Mouse (Mus musculus) thymus, adult 2 months (tissue): Measurements from ENCODE around the gene Sertad2.

ENCODE experiments used
- CTCF ChIP-seq: fragments of 200-500 bp; IDR thresholded peaks from 2 replicates; pipeline ENCODE4 v1.5.1; 2012; ENCODE audit warnings: mild to moderate bottlenecking, control low read depth, low read length, moderate library complexity, borderline replicate concordance; ENCODE audit not compliant: control insufficient read depth, poor library complexity, insufficient read depth; ENCODE audit errors: extremely low read depth
- POLR2A ChIP-seq: fragments of 200-500 bp; IDR thresholded peaks from 2 replicates; pipeline ENCODE4 v1.6.1; 2012; ENCODE audit warnings: mild to moderate bottlenecking, low read length, control low read depth, moderate library complexity; ENCODE audit not compliant: control insufficient read depth, poor library complexity, insufficient read depth; ENCODE audit errors: extremely low read depth

DNA sequence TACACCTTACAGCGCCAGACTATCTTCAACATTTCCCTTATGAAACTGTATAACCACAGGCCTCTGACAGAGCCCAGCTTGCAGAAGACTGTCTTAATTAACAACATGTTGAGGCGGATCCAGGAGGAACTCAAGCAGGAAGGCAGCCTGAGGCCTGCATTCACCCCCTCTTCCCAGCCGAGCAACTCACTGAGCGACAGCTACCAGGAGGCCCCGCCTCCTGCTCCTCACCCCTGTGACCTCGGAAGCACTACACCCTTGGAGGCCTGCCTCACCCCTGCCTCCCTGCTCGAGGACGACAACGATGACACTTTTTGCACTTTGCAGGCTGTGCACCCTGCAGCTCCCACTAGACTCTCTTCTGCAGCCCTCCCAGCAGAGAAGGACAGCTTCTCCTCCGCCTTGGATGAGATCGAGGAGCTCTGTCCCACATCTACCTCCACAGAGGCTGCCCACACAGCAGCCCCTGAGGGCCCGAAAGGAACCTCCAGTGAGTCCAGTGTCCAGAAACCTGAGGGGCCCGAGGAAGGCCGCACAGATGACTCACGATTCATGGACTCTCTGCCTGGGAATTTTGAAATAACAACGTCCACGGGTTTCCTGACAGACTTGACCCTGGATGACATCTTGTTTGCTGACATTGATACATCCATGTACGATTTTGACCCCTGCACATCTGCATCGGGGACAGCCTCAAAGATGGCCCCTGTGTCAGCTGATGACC, 105.0 kb downstream of the Sertad2 start:
- no peak for TF ChIP-seq CTCF
- no peak for TF ChIP-seq POLR2A
